26 mouse cellular contexts compared by ENCODE assay signal in genomic region chr5:123773441-123773840, GRCm38 (mm10).
"Had no signal": no experiment of that assay in that cellular context is flagged by ENCODE, and none has a peak within 500 bp of the region (broad histone marks: within the 10 kb centered on the region; RNA-seq: fewer than 3 reads in every experiment).

No protein-coding gene starts in this region.

- H3K36me3 ChIP-seq: hindbrain, embryonic 15.5 days had no signal

- H3K27ac ChIP-seq: heart, adult 2 months; heart, embryonic 13.5 days; heart, embryonic 15.5 days; hindbrain, embryonic 13.5 days; hindbrain, embryonic 15.5 days; hindbrain, postnatal 0 days; kidney, embryonic 15.5 days; kidney, postnatal 0 days; limb, embryonic 10.5 days; limb, embryonic 12.5 days had no signal

- H3K9ac ChIP-seq: heart, embryonic 13.5 days; heart, embryonic 15.5 days; hindbrain, embryonic 13.5 days; hindbrain, embryonic 15.5 days; kidney, embryonic 15.5 days; limb, embryonic 12.5 days had no signal

- DNase-seq: gastrocnemius, postnatal 14 days; gastrocnemius, postnatal 36 days; heart, adult 11 months; heart, adult 2 months; heart, postnatal 14 days; heart, postnatal 36 days; kidney, adult 11 months; kidney, adult 2 months; kidney, adult 9 months; kidney, postnatal 14 days; kidney, postnatal 36 days; layer of hippocampus, adult 9-11 months; layer of hippocampus, postnatal 36 days; liver had no signal

- H3K4me3 ChIP-seq: heart, adult 2 months; heart, embryonic 13.5 days; heart, embryonic 15.5 days; hindbrain, embryonic 13.5 days; hindbrain, embryonic 15.5 days; kidney, embryonic 15.5 days; limb, embryonic 10.5 days; limb, embryonic 12.5 days had no signal

- H3K4me2 ChIP-seq: heart, embryonic 11.5 days; heart, embryonic 13.5 days; heart, embryonic 15.5 days; hindbrain, embryonic 13.5 days; hindbrain, embryonic 15.5 days; kidney, embryonic 15.5 days; limb, embryonic 12.5 days; liver, embryonic 11.5 days had no signal

- H3K4me1 ChIP-seq: heart, embryonic 13.5 days; heart, embryonic 15.5 days; hindbrain, embryonic 13.5 days; hindbrain, embryonic 15.5 days; kidney, embryonic 15.5 days; limb, embryonic 10.5 days; limb, embryonic 12.5 days had no signal

- H3K27me3 ChIP-seq: heart, embryonic 13.5 days; heart, embryonic 15.5 days; hindbrain, embryonic 13.5 days; hindbrain, embryonic 15.5 days; kidney, embryonic 15.5 days; limb, embryonic 12.5 days had no signal

- ATAC-seq: hindbrain, postnatal 0 days; intestine, embryonic 16.5 days had no signal

- H3K9me3 ChIP-seq: heart, embryonic 13.5 days; heart, embryonic 15.5 days; hindbrain, embryonic 13.5 days; hindbrain, embryonic 15.5 days; kidney, embryonic 15.5 days; limb, embryonic 10.5 days; limb, embryonic 12.5 days had no signal
